Mouse (Mus musculus): ENCODE measurements around the gene Ifi202b.
A peak's percentile ranks its signal among the peaks of the same experiment; 100 is the strongest.
"Not testable (repeated sequence)": the region's sequence is repeated elsewhere in the genome, so short reads cannot be mapped to it uniquely, and the experiment has no call there.

The Ifi202b gene

DNA sequence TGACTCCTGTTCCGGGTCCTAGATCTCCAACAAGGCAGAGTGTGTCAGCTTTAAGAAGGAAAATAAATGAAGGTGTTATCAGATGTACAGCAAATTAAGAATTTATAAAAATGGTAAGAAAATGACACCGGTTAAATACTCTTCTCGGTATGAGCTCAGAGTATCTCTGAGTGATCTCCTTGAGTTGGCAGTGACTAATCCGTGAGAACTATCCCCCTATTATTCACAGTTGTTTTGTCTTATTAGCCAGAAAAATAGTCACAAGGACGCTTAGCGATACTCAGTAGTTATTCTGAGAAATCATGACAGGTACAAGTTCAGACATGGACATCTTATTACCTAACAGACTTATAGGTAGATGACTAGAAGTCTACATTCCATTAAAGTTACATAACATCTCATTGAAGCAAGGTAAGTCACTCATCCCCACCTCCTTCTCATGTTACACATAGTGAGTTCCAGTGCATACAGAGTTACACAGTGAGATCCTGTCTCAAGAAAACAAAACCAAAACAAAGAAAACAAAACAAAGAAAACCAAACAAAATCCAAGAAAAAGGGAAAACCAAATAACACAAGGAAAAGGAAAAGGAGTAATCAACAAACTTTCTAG, at the start of gene Ifi202b:
Gene Ifi202b, minus strand, starts transcription at position 51 of the 612 bp plus-strand sequence.
- not testable (repeated sequence) for DNase-seq

DNA sequence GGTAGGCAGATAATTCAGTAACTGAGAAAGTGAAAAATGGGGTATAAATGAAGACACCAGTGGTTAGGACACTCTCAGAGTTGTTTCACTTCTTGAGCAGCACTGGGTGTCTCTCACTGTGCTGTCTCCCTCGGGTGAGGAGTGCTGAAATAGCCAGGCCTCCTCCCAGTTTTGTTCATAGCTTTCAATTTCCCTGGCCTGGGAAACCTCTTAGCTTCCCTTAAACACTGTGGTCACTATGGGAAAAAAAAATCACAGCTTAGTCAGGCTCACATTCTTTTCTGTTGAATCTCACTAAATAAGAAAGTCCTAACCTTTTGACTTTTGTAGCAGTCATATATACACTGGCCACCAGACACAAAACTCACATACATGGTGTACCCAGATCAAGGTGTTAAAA, 49.2 kb upstream of the Ifi202b start, which contains the start of gene Ifi205:
Gene Ifi205, minus strand, starts transcription at position 113 of the 400 bp plus-strand sequence.
- DNase-seq, result no peak

DNA sequence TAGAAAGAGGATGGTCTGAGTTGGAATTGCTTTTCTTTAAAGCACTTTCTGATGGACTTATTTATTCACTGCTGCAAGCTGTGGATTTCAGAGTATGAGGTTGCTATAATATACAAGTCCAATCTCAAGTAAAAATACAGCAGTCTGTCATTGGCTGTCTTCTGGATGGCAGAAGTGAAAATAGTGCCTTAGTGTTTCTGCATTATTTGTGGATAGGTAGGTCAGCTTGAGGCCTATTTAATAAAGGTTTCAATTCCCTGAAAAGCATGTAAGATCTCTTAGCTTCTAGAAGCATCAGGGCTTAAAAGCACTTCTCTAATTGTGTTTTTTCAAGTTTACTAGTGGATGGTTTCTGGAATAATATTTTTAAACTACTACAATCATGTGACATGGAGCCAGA, 24.5 kb upstream of the Ifi202b start:
- DNase-seq, result not testable (repeated sequence)

DNA sequence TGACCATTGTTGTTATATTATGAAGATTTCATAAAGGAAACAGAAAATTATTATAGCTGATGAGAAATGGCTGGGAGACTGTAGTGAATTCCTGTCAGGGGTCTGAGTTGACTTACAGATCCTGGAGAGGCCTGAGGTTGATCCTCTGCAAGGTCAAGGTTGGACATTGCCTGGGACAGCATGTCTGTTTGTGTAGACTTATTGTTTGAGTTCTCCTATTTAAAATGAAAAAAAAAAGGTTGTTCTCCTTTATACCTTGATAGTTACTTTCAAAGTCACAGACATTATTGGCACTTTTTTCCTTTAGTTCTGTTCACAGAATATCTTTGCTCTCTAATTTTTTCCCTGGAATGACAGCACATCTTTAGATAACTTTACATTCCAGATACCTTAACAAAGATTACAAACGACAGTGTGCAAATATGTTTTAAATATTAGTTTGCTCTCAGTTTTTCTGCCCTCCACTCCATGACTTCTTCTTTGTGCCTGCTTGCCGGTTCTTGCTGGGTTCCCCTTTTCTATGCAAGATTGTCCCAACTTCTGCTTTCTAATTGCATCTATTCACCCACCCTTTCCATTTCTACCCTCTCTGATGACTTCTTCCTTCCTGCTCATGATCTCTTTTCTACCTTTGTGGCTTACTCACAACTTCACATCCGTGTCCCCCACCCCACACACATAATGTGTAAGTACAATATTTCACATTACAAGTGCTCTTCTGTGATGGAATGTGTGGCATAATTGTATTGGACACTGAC, 22.0 kb upstream of the Ifi202b start:
- DNase-seq, result not testable (repeated sequence)

DNA sequence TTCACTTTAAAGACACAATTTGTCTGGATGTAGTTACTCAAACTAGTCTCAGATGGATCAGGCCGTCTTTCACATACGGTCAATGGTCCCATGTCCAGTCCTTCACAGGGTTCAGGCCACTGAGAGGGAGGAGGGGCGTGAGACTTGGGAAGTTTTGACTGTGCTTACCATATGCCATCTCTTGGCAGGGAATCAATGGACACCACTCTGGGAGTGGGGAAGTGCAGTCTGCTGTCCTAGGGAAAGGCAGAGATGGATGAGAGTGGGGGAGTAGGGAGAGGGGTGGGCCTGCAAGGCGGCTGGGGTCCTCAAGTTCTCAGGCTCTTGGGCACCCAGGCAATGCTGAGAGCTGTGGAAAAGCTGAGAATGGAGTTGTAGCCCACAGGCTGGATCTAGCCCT, 12.5 kb upstream of the Ifi202b start:
- no peak for DNase-seq

DNA sequence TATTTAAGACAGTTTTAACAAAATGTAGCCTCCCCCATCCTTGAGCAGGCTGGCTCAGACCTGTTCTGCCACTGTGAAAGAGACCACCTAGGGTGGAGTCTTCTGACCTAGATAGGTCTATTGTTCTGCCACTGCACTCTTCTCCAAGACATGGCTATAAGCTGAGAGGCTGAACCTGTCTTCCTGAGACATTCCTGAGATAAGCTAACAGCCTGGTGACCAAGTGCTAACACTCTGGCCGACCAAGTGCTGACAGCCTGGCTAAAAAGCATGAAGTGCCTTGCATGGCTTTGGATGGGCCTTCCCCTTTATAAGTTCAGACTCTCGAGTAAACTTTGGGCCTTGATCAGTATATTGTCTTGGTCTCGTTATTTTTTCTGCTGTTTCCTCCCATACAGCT, 1.5 kb downstream of the Ifi202b start:
- peak; percentile 5 for DNase-seq

DNA sequence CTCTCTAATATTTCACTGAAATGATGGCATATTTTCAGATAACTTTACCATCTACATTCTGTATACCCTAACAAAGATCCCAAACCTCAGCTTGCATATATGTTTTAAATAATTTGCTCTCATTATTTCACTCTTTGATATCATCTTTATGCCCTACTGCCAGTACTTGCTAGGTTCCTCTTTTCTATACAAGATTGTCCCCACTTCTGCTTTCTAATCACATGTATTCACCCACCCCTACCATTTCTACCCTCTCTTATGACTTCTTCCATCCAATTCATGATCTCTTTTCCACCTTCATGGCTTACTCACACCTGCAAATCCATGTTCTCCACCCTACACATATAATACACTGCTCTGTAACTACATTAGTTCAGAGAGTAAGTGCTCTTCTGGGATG, 4.9 kb downstream of the Ifi202b start:
- no peak for DNase-seq

DNA sequence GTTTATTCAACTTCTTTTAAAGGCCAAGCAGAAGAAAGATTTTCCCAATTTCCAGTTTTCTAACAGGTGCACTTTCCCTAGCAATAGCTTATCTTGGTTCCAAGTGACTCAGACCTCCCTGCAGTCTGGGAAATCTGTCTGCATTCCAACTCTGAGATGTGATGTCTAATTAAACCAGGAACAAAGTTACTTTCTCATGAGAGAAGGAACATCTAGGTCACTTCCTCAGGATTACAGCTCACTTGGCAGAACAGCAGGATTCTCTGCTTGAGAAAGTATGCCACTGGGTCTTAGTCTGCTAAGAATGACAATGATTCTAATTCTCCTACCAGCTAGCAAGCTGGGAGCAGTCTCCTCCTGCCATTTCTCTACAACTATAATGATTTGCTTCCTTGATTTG, 9.4 kb downstream of the Ifi202b start:
- DNase-seq, result no peak

DNA sequence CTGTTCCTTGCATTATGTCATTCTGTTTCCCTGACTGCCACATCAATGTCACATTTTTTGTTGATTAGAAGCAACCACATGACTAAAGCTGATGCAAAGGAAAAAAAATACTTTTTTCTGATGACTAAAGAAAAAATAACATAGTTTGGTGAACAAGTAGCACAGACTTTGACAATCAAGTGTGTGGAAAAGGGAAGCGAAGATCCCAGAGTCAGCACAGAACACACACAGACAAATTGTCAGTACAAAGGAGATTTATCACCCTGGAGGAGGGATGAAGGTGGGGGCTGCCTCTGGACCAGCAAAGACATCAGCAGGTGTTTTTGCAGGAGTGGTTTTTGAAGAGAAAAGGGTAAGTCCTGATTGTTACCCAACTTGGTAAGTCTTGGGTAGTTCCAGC, 21.1 kb downstream of the Ifi202b start:
- not testable (repeated sequence) for DNase-seq

DNA sequence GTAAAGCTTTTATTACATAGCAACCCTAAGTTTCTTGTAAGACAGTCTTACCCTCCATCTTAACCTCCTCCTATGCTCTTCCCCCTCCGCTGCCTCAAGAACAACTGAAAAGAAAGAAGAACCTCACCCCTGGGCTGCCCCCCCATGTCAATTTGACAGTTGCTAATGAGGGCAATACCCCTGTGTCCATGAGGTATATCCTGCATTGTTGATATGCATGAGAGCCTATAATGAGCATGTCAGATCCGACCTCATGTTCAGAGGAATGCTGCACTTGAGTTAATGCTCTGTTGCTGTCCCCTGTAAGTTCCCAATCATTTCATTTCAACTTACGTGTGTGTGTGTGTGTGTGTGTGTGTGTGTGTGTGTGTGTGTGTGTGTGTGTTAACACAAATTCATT, 22.5 kb downstream of the Ifi202b start:
- not testable (repeated sequence) for DNase-seq

DNA sequence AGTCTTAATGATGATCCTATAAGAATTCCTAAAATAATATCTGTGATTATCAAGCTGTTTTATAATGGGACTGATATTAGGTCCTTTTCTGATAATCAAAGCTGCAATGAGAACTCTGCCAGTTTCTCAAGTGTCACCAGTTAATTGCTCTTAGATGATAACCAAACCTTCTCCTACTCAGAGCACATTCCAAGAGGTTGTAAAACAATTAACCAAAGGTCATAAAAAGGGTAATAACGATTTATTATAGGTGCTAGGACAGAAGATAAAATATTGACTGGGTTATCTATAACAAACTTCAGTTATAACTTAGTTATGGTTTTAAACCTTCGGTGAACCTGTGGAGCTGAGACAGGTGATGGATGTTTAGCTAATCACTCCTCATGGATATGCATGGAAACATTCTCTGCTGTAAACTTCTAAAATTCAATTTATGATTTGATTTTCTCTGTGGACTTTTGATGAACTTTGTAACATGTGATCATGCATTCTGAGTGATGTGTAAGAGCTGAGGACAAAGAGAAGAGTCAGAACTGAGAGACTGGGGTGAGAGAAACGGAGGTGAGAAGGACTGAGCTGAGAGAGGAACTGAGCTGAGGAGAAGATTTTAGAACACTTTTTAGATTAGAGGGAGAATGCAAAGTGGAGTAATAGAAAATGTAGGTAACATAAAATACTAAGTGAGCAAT, 26.6 kb downstream of the Ifi202b start:
- not testable (repeated sequence) for DNase-seq

DNA sequence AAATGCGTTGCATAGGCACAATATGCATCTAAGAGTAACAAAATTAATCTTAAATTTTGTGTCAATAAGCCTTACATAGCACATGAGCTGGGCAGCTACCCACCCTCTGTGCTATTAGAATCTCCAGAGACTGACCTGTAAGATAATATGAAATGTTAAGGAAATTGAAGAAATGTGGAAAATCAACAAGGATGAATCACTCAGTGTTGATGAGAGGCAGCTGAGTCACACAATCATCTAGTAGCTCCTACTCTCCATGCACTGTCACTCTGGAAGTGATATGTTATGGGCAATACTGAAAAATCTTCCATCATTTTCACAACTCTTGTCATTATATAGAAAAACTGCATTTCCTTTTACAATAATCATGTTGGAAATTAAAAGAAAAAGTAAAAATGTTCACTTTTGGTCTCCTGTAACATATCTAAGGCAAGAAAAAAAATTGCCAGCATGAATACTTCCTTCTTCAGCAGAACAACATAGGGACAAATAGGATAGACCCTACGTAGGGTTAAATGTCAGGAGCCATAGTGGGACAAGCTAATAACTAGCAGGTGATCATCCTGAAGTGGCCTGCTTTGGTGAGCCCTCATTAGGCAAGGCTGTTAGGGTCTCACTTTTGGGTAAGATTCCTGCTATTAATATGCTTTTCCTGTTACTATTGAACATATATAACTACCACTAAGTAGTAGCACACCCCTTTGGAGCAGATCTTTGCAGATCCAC, 27.3 kb downstream of the Ifi202b start:
- DNase-seq, result no peak

DNA sequence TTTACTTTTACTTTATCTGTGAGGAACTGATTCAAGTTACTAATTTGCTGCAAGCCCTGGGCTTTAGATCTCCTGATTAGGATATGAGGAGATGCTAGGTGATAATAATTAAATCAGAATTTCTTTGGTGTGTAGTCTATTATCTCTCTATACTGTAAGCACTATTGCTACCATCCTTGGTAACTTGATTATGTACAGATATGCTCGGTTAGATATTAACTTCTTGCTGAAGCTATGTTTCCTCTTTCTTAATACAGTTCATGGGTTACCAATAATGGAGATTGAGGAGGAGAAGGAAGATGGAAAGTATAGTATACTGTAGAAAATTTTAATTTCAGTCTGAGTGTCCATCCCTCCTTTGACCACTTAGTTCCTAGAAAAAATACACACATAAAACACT, 29.0 kb downstream of the Ifi202b start:
- no peak for DNase-seq

DNA sequence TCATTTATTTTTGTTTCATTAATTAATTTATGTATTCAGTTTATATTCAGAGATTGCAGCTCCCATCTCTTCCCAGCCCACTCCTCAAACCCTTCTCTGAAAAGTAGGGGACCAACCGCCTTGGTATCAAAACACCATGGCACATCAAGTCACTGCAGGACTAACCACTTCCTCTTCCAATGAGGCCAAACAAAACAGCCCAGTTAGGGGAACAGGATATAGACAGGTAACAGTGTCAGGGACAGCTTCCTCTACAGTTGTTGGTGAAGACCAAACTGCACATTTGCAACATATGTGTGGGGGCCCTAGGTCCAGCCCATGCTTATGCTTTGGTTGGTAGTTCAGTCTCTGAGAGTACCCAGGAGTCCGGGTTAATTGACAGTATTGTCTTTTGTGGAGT, 33.5 kb downstream of the Ifi202b start:
- not testable (repeated sequence) for DNase-seq

DNA sequence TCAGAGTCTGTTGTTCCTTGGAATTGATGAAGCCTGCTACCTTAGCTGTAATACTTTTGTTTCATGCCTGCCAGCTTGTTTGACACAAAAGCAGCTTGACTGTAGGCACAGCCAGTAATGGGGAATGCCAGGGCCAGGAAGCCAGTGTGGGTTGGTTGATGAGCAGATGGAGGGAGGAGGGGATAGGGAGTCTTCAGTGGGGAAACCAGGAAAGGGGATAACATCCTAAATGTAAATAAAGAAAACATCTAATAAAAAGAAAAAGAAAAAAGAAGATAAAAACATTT, 39.8 kb downstream of the Ifi202b start:
- not testable (repeated sequence) for DNase-seq

DNA sequence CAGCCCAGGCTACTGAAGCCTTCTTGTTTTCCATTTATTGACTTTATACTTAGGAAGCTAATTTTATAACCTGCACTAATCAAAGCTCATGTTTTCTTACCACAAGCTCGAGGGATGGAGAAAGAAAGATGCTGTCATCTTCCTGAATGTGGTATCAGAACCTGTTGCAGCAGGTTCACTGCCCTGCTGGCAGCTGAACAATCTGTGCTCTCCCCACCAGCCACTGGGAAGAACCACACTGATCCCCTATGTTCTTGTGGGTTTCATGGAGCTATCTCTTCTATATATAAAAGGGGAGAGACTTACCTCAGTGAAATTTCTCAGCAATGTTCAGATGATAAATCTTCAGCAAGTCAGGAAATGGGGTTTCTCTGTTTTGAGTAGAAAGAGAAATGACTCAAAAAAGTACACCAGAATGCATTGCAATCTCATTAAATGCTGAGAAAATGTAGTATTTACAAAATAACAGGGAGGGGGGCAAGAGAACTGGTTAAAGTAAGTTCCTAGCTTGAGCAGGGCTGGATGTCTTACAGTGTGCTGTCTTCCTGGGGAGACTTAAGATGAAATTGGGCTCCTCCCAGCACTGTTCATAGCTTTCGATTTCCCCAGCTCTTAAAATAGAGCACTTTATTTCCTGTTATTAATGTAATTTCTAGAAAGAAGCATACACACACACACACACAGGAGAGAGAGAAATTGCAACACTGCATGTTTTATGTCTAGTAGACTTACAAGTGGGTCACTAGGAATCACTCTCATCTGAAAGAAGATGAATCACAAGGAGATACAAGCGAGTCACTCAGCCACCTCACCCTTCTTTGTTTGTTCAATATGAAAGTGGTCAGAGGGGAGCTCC, 40.4 kb downstream of the Ifi202b start, which contains the start of the genes Mndal and Ifi203:
Gene Mndal, minus strand, starts transcription at position 568 of the 856 bp plus-strand sequence.
Gene Ifi203, minus strand, starts transcription at position 749 of the 856 bp plus-strand sequence.
- not testable (repeated sequence) for DNase-seq

DNA sequence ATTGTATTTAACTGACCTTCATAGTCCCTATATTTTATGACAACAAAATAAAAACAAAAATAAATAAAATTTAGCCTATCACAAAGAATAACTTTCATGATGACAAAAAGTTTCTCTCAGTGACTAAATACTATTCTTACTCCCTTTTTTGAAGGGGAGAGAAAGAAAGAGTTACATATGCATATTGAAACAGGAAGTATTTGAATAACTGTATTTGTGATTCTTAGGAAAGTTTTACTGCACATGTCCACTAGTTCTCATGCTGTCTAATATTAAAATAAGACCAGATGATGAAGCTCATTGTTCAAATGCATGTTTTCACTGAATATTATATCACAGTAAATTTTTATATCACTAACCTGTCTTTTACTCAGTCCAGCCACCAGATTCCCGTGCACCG, 41.0 kb downstream of the Ifi202b start:
- not testable (repeated sequence) for DNase-seq

DNA sequence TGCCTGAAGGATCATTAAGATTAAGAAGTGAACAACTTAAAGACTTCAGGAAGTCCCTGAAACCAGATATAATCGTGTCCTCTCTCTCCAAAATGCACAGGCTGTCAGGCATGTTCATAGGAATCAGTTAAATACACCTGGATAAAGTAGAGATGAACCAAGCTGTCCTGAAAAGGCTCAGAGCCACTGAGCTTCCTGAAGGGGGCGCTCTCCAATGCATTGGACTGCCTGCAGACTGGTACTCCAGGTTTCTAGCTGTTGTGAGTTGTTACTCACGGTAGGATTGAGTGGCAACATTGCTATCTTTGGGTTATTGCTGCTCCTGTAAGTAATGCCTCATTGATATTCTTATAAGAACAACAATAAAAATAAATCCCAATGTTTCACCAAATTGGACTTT, 63.3 kb downstream of the Ifi202b start:
- DNase-seq, result not testable (repeated sequence)

DNA sequence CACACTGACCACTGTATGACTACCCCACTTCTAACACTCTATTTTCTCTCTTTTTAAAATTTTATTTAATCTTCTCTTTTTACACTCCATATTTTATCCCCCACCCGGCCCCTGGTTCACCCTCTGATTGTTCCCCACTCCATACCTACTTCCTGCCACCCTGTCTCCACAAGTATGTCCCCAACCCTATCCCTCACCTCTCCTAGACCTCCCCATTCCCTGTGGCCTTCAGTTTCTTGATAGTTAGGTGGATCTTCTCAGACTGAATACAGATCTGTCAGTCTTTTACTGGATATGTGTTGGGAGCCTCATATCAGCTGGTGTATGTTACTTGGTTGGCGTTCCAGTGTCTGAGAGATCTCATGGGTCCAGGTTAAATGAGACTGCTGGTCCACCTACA, 68.0 kb downstream of the Ifi202b start:
- DNase-seq, result no peak

DNA sequence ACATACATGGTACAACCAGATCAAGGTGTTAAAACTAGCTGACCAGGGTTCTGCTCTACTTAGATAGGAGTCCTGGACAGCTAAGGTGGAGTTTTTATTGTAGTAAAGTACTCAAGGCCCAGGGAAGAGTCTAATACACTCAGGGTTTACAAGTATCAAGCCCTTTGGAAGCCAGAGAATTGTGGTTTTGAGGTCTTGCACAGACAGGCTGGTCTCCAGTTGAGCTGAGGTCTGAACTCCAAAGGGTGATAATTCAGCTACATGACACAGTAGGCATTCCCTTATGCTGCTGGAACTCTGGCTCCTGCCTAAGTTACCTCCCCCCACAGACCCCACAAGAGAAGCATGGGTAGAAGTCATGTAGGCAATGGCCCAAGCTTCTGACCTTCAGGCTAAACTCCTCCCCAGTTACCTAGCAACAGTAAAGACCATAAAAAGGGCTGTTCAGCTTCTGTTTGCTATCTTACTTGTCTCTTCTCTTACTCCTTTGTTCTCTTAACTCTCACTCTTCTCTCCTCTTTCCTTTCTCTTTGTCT, 69.2 kb downstream of the Ifi202b start:
- DNase-seq, result not testable (repeated sequence)

All from embryo, embryonic 11 days (tissue).